Mouse (Mus musculus) urinary bladder, adult 2 months (tissue): ENCODE data around the gene 2610301B20Rik. TPM values are rescaled to one million over a fixed set of nuclear protein-coding genes. Genes with fewer than 3 reads are reported as not detected.
A peak's percentile ranks its signal among the peaks of the same experiment; 100 is the strongest.
"Not testable (repeated sequence)": the region's sequence is repeated elsewhere in the genome, so short reads cannot be mapped to it uniquely, and the experiment has no call there.

Source experiments
- DNase-seq: peaks from one replicate; pipeline ENCODE4 v3.0.0; 2022; ENCODE audit warnings: low spot score
- polyA plus RNA-seq: library from polyadenylated mRNA; depleted of rRNA; stranded (reverse); fragments of >200 nt; gene quantifications from 2 replicates; pipeline ENCODE4 v1.2.3, GENCODE M21; 2012; rRNA removed

The 2610301B20Rik gene
- polyA plus RNA-seq = 20.0 and 20.9 TPM in 2 replicates

GRCm38 (mm10) chr4:10873920-10874665 lies at the start of gene 2610301B20Rik:
Gene 2610301B20Rik, plus strand, starts transcription at chr4:10874498.
- peak; percentile 81 for DNase-seq

- no peak for DNase-seq
Measured at GRCm38 (mm10) chr4:10833273-10833672, 41.0 kb upstream of the 2610301B20Rik start.

DNA sequence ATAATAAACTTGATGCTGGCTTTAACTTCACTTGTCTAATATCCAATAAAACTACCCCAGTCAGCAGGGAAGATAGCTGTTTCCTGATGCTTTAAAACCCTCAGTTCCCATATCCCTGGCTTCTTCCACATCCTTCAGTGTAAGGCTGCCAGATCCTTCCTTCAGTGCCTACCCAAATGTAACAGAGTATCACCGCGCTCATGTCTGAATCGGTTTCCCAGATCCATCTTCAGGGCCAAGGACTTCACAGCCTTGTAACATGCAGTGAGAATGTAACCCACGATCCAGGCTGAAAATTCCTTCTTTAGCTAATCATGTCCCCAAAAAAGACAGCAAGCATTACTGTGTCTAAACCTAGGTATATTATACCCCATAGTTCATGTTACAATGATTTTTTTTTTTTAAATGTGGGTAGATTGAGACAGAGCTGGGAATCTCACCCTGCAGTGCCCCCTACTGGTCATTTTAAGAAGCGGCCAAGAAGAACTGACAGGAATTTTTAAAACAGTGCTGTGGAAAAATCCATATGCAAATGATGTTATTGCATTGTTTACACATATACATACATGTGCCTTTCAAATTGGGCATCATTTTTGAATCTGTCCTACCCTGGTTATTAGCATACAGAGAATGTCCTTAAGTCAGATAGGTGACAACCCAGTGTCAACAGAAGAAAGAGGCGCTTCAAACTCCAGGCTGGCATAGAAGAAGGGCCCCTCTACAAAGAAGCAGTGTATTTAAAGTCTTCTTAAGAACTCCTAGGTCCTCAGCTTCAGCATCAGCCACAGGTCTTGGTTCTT lies 38.8 kb upstream of the 2610301B20Rik start:
- no peak for DNase-seq

- no peak for DNase-seq
Measured at GRCm38 (mm10) chr4:10845848-10846247, 28.4 kb upstream of the 2610301B20Rik start.

DNA sequence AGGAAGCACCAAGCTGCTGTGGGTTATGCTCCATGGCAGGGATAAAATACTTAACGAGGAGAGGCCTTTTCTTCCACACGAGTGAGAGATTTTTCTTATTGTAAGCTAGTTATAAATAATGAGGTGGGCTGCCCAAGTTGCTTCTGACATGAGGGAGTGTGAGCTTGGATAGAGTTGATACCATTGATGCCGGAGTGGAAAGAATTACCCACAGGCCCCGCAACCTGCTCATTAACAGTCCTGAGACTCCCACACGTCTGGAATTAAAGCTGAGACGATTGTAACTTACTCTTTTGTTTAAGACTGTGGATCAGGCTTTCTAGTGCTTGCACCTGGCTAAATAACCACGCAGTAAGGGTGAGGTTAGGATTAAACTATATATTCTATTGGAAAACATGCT lies 24.5 kb upstream of the 2610301B20Rik start:
- no peak for DNase-seq

GRCm38 (mm10) chr4:10851013-10851412 lies 23.3 kb upstream of the 2610301B20Rik start:
- no peak for DNase-seq

- DNase-seq = no peak
Measured at GRCm38 (mm10) chr4:10859174-10859573, 15.1 kb upstream of the 2610301B20Rik start.

DNA sequence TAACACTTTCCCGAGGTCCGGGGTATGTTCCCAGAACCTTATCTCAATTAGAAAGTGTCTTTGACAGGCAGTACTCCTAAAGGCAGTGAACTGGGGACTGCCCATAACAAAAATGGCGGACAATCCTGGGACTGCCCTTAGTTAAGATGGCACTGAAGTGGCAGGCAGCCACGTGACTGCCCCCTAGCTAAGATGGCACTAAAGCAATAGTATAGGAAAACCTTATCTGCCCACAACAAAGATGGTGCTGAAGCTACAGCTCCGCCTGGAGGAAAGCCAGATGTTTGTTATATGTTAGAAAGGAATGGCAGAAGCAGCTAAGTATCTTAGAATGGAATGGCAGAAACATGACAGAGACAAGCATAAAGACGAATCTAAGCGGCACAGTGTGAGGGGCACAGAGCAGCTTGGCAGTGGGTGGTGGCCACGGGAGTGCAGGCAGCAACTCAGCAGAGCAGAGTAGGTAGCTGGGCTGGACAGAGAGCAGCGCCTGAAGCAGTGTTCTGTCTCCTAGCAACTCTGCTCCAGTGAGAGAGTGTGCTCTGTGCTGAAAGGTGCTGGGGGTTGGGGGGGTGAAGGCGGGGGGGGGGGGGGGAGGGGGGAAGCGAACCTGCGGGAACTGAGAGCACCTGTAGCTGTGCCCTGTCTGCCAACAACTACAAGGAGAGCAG lies 14.3 kb upstream of the 2610301B20Rik start:
- no peak for DNase-seq

- DNase-seq = no peak
Measured at GRCm38 (mm10) chr4:10860825-10861224, 13.5 kb upstream of the 2610301B20Rik start.

GRCm38 (mm10) chr4:10862882-10863281 lies 11.4 kb upstream of the 2610301B20Rik start:
- not testable (repeated sequence) for DNase-seq

DNA sequence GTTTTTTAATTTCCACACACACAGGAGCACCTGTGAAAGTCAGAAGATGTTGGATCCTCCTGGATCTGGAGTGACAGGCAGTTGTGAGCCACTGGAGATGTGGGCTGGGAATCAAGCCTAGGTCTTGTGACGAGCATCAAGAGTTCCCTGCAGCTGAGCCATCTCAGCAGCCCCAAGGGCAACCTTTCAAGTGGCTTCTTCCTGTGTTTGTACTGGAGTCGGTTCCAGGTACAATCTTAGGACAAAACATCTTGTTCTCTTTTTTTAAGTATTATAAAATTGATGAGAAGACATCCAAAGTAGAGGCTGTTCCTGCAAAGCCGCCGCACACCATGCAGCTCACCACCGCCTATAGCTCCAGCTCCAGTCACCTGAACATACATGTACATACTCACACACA lies 2.1 kb upstream of the 2610301B20Rik start:
- DNase-seq = no peak

- no peak for DNase-seq
Measured at GRCm38 (mm10) chr4:10872685-10873539, 1.4 kb upstream of the 2610301B20Rik start.

DNA sequence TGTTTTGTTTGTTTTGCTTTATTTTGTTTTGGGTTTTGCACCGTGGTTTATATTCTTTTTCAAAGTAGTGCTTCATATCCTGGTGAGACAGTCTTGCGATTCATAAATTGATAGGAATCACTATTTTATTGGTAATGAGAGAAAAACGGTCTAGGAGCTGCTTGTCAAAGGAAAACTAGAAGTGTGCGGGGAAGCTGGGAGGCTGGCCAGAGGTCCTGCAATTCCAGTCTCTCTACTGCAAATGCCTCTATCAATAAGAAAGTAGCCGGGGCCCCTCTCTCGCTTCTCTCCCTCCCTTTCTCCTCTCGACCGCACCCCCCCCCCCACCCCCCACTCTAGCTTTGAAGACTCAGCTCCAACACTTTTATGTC lies 764 bp upstream of the 2610301B20Rik start:
- no peak for DNase-seq

DNA sequence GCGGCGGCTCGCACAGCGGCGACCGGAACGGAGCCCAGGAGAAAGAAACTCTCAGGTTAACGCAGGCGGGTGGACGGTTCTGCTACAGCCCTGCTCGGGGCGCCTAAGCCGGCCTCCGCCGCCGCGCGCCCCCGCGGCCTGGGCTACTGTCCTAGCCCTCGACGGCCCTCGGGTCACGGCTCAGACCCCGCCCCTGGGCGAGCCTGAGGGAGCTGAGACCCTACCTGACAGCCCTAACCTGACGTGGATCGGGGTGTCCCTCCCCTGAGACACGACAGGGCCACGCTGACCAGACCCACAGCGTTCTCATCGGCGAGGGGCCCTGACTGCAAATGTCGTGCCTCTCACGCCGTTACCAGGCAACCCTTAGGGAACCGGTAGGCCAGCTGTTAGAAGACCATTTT lies 422 bp downstream of the 2610301B20Rik start:
- peak; percentile 54 for DNase-seq

DNA sequence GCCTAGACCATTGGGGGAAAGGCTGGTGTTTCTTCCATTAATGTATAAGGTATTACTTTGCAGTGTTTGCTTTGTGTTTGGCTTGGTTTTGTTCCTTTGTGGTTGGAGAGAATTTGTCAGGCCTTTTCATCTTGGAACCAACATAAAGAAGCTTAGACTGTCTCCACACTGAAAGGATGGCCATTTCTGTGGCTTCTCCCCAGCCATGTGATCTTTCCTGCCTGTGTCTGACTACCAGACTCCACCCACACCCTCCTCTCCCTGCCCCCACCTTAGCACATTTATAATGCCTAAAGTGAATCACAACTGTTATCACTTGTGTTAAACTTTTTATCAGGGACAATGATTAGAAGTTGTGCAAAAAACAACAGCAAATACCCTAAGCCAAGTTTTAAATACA lies 1.1 kb downstream of the 2610301B20Rik start:
- DNase-seq = no peak

GRCm38 (mm10) chr4:10877057-10877456 lies 2.8 kb downstream of the 2610301B20Rik start:
- no peak for DNase-seq

- no peak for DNase-seq
Measured at GRCm38 (mm10) chr4:10883740-10884408, 9.6 kb downstream of the 2610301B20Rik start.

DNA sequence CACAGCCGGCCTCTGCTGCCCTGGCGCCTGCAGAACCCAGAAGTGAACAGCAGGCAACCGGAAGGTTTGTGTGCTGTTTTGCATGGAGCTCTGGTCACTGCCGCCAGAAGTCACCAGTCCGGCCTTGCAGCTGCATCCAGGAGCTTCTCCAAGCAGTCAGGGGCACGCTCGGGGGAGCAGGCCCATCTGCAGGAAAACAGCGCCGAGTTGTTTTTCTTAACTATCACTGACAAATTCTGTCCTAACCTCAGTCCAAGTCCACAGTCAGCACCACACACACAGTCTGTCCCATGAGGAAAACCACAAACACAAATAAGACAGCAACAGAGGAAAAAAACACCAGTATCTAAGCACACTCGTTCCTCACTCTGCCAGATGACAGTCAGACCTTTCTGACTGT lies 14.5 kb downstream of the 2610301B20Rik start:
- no peak for DNase-seq

- no peak for DNase-seq
Measured at GRCm38 (mm10) chr4:10896262-10896661, 22.0 kb downstream of the 2610301B20Rik start.

DNA sequence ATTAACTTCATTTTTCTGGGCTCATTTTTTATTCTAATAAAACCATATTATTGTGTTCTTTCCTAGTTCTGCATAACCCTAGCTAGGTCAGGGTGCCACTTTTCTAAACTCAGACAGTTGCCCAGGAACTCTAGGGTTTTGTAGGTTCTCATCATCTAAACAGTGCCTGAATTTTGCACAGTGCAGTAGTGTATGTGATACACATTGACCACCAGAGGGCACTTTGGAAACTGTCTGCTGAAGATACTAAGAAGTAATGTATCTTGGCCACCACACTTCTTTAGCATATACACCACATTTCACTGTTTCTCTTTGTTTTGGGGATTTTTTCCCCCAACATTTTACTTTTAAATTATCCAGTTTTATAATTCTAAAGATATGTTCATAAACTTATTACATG lies 22.6 kb downstream of the 2610301B20Rik start:
- no peak for DNase-seq

GRCm38 (mm10) chr4:10905234-10905801 lies 31.0 kb downstream of the 2610301B20Rik start:
- DNase-seq = no peak
